Mouse (Mus musculus) lung, adult 2 months (tissue): ENCODE results near the gene Tas2r135.

Source experiments
- CTCF ChIP-seq: fragments of 200-500 bp; IDR thresholded peaks from 2 replicates; pipeline ENCODE4 v1.5.1; 2011; ENCODE audit warnings: mild to moderate bottlenecking, low read length, control low read depth; ENCODE audit not compliant: insufficient read depth
- POLR2A ChIP-seq: fragments of 200-500 bp; IDR thresholded peaks from 2 replicates; pipeline ENCODE4 v1.6.1; 2011; ENCODE audit warnings: low read depth, mild to moderate bottlenecking, control low read depth, low read length, borderline replicate concordance; ENCODE audit errors: extremely low read depth

DNA sequence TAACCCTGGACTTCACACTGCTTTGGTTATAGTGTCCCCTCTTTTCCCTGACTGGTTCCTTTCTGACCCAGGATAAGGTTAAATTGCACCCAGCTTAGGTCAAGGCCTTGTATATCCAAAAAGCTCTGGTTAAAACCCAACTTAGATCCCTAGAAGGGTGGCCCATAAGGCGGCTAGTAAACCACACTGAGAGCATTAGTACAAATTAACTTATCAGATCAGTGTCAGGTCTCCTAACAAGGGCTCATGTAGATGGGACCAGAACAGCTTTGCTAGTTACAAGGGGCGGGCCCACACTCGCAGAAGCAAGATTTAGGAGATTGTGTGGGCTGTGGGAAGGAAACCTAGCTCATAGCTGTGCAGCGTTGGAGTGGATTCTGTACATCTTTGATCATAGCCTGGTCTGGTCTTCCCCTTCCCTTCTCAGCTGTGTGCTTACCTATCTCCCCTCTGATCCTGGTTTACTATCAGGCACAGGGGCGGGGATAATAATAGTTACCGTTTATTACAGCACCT, 28.7 kb upstream of the Tas2r135 start:
- TF ChIP-seq POLR2A, result no peak
- no peak for TF ChIP-seq CTCF
